Mouse (Mus musculus) retina, adult 2 months (tissue): ENCODE measurements around the gene Zfp286.
"Not testable (repeated sequence)": the region's sequence is repeated elsewhere in the genome, so short reads cannot be mapped to it uniquely, and the experiment has no call there.

Experiments
- DNase-seq: peaks from one replicate; pipeline ENCODE4 v3.0.0-alpha.2; 2012; ENCODE audit warnings: low read depth, low spot score

Zfp286 gene

GRCm38 (mm10) chr11:62789617-62789936, 315 bp upstream of the Zfp286 start:
- DNase-seq = no peak

- DNase-seq = no peak
These were observed 12.8 kb downstream of the Zfp286 start for GRCm38 (mm10) chr11:62776510-62776909.

- no peak for DNase-seq
These were observed 28.4 kb downstream of the Zfp286 start for GRCm38 (mm10) chr11:62760755-62761457.

GRCm38 (mm10) chr11:62758491-62758890, 30.8 kb downstream of the Zfp286 start:
- no peak for DNase-seq

- no peak for DNase-seq
These were observed 31.4 kb downstream of the Zfp286 start for GRCm38 (mm10) chr11:62757906-62758305.

GRCm38 (mm10) chr11:62757143-62757507, 32.1 kb downstream of the Zfp286 start:
- no peak for DNase-seq

- peak; percentile 78 for DNase-seq
These were observed 32.7 kb downstream of the Zfp286 start for GRCm38 (mm10) chr11:62756456-62757142.

GRCm38 (mm10) chr11:62752780-62753179, 36.5 kb downstream of the Zfp286 start, which contains the start of gene Gm10428:
Gm10428 (plus strand) TSS chr11:62753100.
- DNase-seq = no peak

- DNase-seq = no peak
These were observed 37.1 kb downstream of the Zfp286 start for GRCm38 (mm10) chr11:62752191-62752590.

GRCm38 (mm10) chr11:62749445-62749844, 39.8 kb downstream of the Zfp286 start:
- DNase-seq = not testable (repeated sequence)

- DNase-seq = no peak
These were observed 41.2 kb downstream of the Zfp286 start for GRCm38 (mm10) chr11:62748062-62748461.

GRCm38 (mm10) chr11:62747227-62747626, 42.0 kb downstream of the Zfp286 start:
- DNase-seq = no peak

- peak; percentile 54 for DNase-seq
These were observed 43.2 kb downstream of the Zfp286 start for GRCm38 (mm10) chr11:62746001-62746533.

GRCm38 (mm10) chr11:62744103-62744502, 45.2 kb downstream of the Zfp286 start:
- DNase-seq = no peak

GRCm38 (mm10) chr11:62742261-62742957, 46.9 kb downstream of the Zfp286 start:
- DNase-seq = no peak

- no peak for DNase-seq
These were observed 48.1 kb downstream of the Zfp286 start for GRCm38 (mm10) chr11:62741186-62741585.

GRCm38 (mm10) chr11:62732665-62733064, 56.6 kb downstream of the Zfp286 start:
- DNase-seq = no peak

- no peak for DNase-seq
These were observed 57.3 kb downstream of the Zfp286 start for GRCm38 (mm10) chr11:62732022-62732387.

- peak; percentile 78 for DNase-seq
These were observed 57.8 kb downstream of the Zfp286 start, which contains the start of gene Zfp287 for GRCm38 (mm10) chr11:62731311-62732021. Zfp287 (minus strand) TSS chr11:62731905.

- no peak for DNase-seq
These were observed 61.0 kb downstream of the Zfp286 start for GRCm38 (mm10) chr11:62728276-62728675.

GRCm38 (mm10) chr11:62710657-62711056, 78.6 kb downstream of the Zfp286 start:
- no peak for DNase-seq

GRCm38 (mm10) chr11:62708252-62708651, 81.0 kb downstream of the Zfp286 start:
- no peak for DNase-seq
